Comparison of ENCODE assay signal across 21 mouse cellular contexts in the genomic region with DNA sequence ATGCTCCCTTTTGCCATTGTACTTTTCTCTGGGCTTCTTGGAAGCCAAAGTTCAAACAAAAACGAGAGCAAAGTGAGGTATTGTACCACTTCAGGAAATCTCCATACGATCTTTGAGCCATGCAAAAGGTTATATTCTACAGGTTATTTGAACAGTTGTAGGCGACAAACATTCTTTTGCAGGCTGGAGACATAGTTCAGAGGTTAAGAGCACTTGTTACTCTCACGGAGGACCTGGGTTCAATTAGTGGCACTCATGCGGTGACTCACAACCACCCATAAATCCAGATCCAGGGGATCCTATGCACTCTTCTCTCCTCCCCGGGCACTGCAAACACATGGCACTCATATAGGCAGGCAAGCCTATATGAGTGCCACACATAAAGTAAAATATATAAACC. TPM values are rescaled to one million over a fixed set of nuclear protein-coding genes. Genes with fewer than 3 reads are reported as not detected.
DNase-seq lines count a peak whose midpoint lies in the region; ATAC-seq and TF ChIP-seq lines count a peak whose summit lies in the region.
"Had no signal": no experiment of that assay in that cellular context is flagged by ENCODE, and none has a peak within 500 bp of the region (broad histone marks: within the 10 kb centered on the region; RNA-seq: fewer than 3 reads in every experiment).

No protein-coding gene starts in this region.

- no peaks in the 10 kb centered on the region for H3K9me3 ChIP-seq in lung, embryonic 14.5 days (ENCODE audit: low read depth, low read length)
- no peaks in the 10 kb centered on the region for H3K9me3 ChIP-seq in lung, embryonic 16.5 days (ENCODE audit: control insufficient read depth, low read length)
- no peaks in the 10 kb centered on the region for H3K9me3 ChIP-seq in lung, postnatal 0 days (ENCODE audit: low read length)
- H3K9me3 ChIP-seq: G1E had no signal

- no peak overlapping the region for H3K27ac ChIP-seq in lung, embryonic 14.5 days (ENCODE audit: low read depth)
- H3K27ac ChIP-seq in lung, embryonic 16.5 days (ENCODE audit: low read length), result no peak overlapping the region
- H3K27ac ChIP-seq in lung, postnatal 0 days (ENCODE audit: low read length), result no peak overlapping the region

- peak; percentile 4 for DNase-seq in lung, embryonic 14.5 days
- no peak for DNase-seq in lung, adult 18-20 months
- no peak for DNase-seq in lung, postnatal 36 days
- peak; percentile 37 for DNase-seq in lung, postnatal 0 days (ENCODE audit: low spot score)
- no peak for DNase-seq in lung, postnatal 14 days
- DNase-seq: adrenal gland, adult 2 months; adrenal gland, adult 8-10 months; adrenal gland, postnatal 10 days; adrenal gland, postnatal 14 days; adrenal gland, postnatal 25 days; adrenal gland, postnatal 36 days; B cell, adult 2 months; cerebellum, adult 11 months; cerebellum, adult 11-12 months; cerebellum, adult 18-20 months had no signal

- H3K4me2 ChIP-seq in lung, embryonic 14.5 days, result no peak overlapping the region
- no peak overlapping the region for H3K4me2 ChIP-seq in lung, embryonic 16.5 days (ENCODE audit: low read depth, low read length)
- no peak overlapping the region for H3K4me2 ChIP-seq in lung, postnatal 0 days (replicated peaks; ENCODE audit: low read depth, low read length)

- 69% methylated on average over 6 of the region's 6 CpGs for WGBS in lung, embryonic 14.5 days
- WGBS in lung, embryonic 16.5 days, result 61% methylated on average over 6 of the region's 6 CpGs
- WGBS in lung, postnatal 0 days, result 52% methylated on average over 6 of the region's 6 CpGs

- TF ChIP-seq CTCF in lung, embryonic 14.5 days (IDR thresholded peaks at IDR 0.05; ENCODE audit: low read depth), result no peak
- TF ChIP-seq CTCF in lung, postnatal 0 days (IDR thresholded peaks at IDR 0.05), result no peak

- H3K4me1 ChIP-seq in lung, embryonic 14.5 days (ENCODE audit: insufficient read depth), result no peaks in the 10 kb centered on the region
- no peaks in the 10 kb centered on the region; the same call in 1 of the 2 replicates for H3K4me1 ChIP-seq in lung, embryonic 16.5 days (replicated peaks; ENCODE audit: control insufficient read depth, insufficient read depth, low read length)
- H3K4me1 ChIP-seq in lung, postnatal 0 days (ENCODE audit: insufficient read depth, low read depth, low read length), result no peaks in the 10 kb centered on the region

- TF ChIP-seq EP300 in lung, postnatal 0 days (IDR thresholded peaks at IDR 0.05), result peak; percentile 27; the same call in 1 of the 2 replicates

- no peaks in the 10 kb centered on the region for H3K27me3 ChIP-seq in lung, embryonic 14.5 days (ENCODE audit: insufficient read depth, low read length)
- no peaks in the 10 kb centered on the region for H3K27me3 ChIP-seq in lung, embryonic 16.5 days (ENCODE audit: control insufficient read depth, insufficient read depth, low read depth, low read length)
- no peaks in the 10 kb centered on the region for H3K27me3 ChIP-seq in lung, postnatal 0 days (replicated peaks; ENCODE audit: insufficient read depth, low read length)
- H3K27me3 ChIP-seq: CH12.LX had no signal

- H3K36me3 ChIP-seq in lung, embryonic 14.5 days (ENCODE audit: insufficient read depth), result 0 out of 2 replicates have a peak, but pooled peaks cover 3% of the 10 kb centered on the region
- no peaks in the 10 kb centered on the region for H3K36me3 ChIP-seq in lung, embryonic 16.5 days (ENCODE audit: control insufficient read depth, insufficient read depth, low read length)
- H3K36me3 ChIP-seq in lung, postnatal 0 days (ENCODE audit: insufficient read depth, low read length), result no peaks in the 10 kb centered on the region
- H3K36me3 ChIP-seq: G1E had no signal

- ATAC-seq in lung, embryonic 14.5 days (ENCODE audit: insufficient read depth), result no peak
- ATAC-seq in lung, embryonic 16.5 days (ENCODE audit: low read depth), result peak; percentile 56
- ATAC-seq in lung, postnatal 0 days, result peak; percentile 56
- ATAC-seq: activated CD4-positive, CD25-positive, alpha-beta regulatory T cell, adult 4 months; CD4-positive, CD25-positive, alpha-beta regulatory T cell, adult 4 months; Patski had no signal

- no peak overlapping the region for H3K4me3 ChIP-seq in lung, embryonic 14.5 days (ENCODE audit: low read depth, low read length)
- H3K4me3 ChIP-seq in lung, embryonic 16.5 days (ENCODE audit: low read length), result no peak overlapping the region
- H3K4me3 ChIP-seq in lung, postnatal 0 days (ENCODE audit: low read depth, low read length), result no peak overlapping the region

- no peak overlapping the region for H3K9ac ChIP-seq in lung, embryonic 14.5 days
- H3K9ac ChIP-seq in lung, embryonic 16.5 days (ENCODE audit: low read length), result no peak overlapping the region
- H3K9ac ChIP-seq in lung, postnatal 0 days (replicated peaks; ENCODE audit: low read depth), result no peak overlapping the region

RNA-seq across cellular contexts. Expression of a gene that starts 10.0 kb away (rescaled TPM):
- 29.9 and 32.5 TPM in 2 replicates for polyA plus RNA-seq in lung, embryonic 14.5 days (2014; fragmentation: Nextera tagmentation; extraction: Ambion mirVana)
- 28.9 and 32.9 TPM in 2 replicates for polyA plus RNA-seq in lung, embryonic 16.5 days (2015; fragmentation: Nextera tagmentation; extraction: Ambion mirVana)
- polyA plus RNA-seq in lung, postnatal 0 days (2015; fragmentation: Nextera tagmentation; extraction: Ambion mirVana), result 5.8 and 8.7 TPM in 2 replicates
- polyA plus RNA-seq: activated CD4-positive, CD25-positive, alpha-beta regulatory T cell, adult 4 months; CD4-positive, CD25-positive, alpha-beta regulatory T cell, adult 4 months; G1E had no signal

RNA-seq across cellular contexts. Expression of a gene that starts 29.4 kb away (rescaled TPM):
- 22.0 and 22.3 TPM in 2 replicates for polyA plus RNA-seq in lung, embryonic 14.5 days (2014; fragmentation: Nextera tagmentation; extraction: Ambion mirVana)
- 17.9 and 19.8 TPM in 2 replicates for polyA plus RNA-seq in lung, embryonic 16.5 days (2015; fragmentation: Nextera tagmentation; extraction: Ambion mirVana)
- 9.3 and 11.5 TPM in 2 replicates for polyA plus RNA-seq in lung, postnatal 0 days (2015; fragmentation: Nextera tagmentation; extraction: Ambion mirVana)
- polyA plus RNA-seq: G1E had no signal

Comparison
In these comparisons a context has a peak if more than half of its experiments do, and no peak if none do; other contexts are left out.
1. DNase-seq: peak in lung, embryonic 14.5 days (single experiment) and lung, postnatal 0 days (single experiment); none in lung, adult 18-20 months (0 of 2), lung, postnatal 36 days (single experiment) and lung, postnatal 14 days (single experiment).